Comparison of ENCODE assay signal across 24 mouse cellular contexts in the genomic region with DNA sequence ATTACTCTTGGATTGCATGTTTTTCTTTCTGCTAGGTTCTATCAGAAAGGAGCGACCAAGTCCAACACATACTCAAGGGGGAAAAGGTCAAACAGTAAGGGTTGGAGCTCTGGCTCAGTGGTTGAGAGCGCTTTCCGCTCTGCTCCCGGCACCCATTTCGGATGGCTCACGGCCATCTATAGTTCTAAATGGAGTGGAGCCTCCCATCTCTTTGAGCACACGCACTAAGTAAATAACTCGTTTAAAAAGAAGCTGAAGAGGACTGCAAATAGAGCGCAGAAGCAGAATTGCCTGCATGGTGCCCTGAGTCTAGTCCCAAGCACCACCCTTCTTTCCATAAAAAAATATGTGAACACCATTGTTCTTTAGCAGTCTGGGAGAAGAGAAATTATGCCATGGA.
"Had no signal": no experiment of that assay in that cellular context is flagged by ENCODE, and none has a peak within 500 bp of the region (broad histone marks: within the 10 kb centered on the region; RNA-seq: fewer than 3 reads in every experiment).

No protein-coding gene starts in this region.

- H3K4me2 ChIP-seq: heart, embryonic 12.5 days; hindbrain, embryonic 12.5 days; hindbrain, embryonic 14.5 days; intestine, embryonic 15.5 days; limb, embryonic 12.5 days had no signal

- H3K27me3 ChIP-seq: heart, embryonic 12.5 days; hindbrain, embryonic 12.5 days; intestine, embryonic 15.5 days; limb, embryonic 12.5 days had no signal

- DNase-seq: gastrocnemius, adult 2 months; gastrocnemius, postnatal 10 days; gastrocnemius, postnatal 25 days; heart, adult 18-20 months; heart, postnatal 10 days; heart, postnatal 4 days; kidney, adult 18-20 months; kidney, adult 8-10 months; kidney, postnatal 10 days; kidney, postnatal 25 days; kidney, postnatal 4 days had no signal

- H3K9me3 ChIP-seq: heart, embryonic 10.5 days; heart, embryonic 12.5 days; hindbrain, embryonic 10.5 days; hindbrain, embryonic 12.5 days; intestine, embryonic 15.5 days; limb, embryonic 10.5 days; limb, embryonic 12.5 days had no signal

- H3K27ac ChIP-seq: gastrocnemius, adult 2 months; heart, embryonic 10.5 days; hindbrain, embryonic 10.5 days; hindbrain, embryonic 12.5 days; hindbrain, embryonic 14.5 days; intestine, embryonic 15.5 days; layer of hippocampus, adult 2 months; left cerebral cortex, adult 2 months; limb, embryonic 10.5 days; limb, embryonic 12.5 days had no signal

- ATAC-seq: hindbrain, embryonic 16.5 days; inflammation-experienced regulatory T-cells, adult 6 months; intestine, embryonic 15.5 days; intestine, postnatal 0 days had no signal

- H3K36me3 ChIP-seq: heart, embryonic 10.5 days; heart, embryonic 12.5 days; hindbrain, embryonic 10.5 days; hindbrain, embryonic 12.5 days; intestine, embryonic 15.5 days; limb, embryonic 10.5 days; limb, embryonic 12.5 days had no signal

- H3K9ac ChIP-seq: heart, embryonic 12.5 days; hindbrain, embryonic 12.5 days; hindbrain, embryonic 14.5 days; intestine, embryonic 15.5 days; limb, embryonic 12.5 days had no signal

- H3K4me1 ChIP-seq: heart, embryonic 12.5 days; hindbrain, embryonic 12.5 days had no signal

- H3K4me3 ChIP-seq: gastrocnemius, adult 2 months; heart, embryonic 10.5 days; heart, embryonic 12.5 days; hindbrain, embryonic 10.5 days; hindbrain, embryonic 12.5 days; intestine, embryonic 15.5 days; layer of hippocampus, adult 2 months; left cerebral cortex, adult 2 months; limb, embryonic 10.5 days; limb, embryonic 12.5 days had no signal
